Mouse (Mus musculus): ENCODE data around the gene Cenpj.
A peak's percentile ranks its signal among the peaks of the same experiment; 100 is the strongest.

DNA sequence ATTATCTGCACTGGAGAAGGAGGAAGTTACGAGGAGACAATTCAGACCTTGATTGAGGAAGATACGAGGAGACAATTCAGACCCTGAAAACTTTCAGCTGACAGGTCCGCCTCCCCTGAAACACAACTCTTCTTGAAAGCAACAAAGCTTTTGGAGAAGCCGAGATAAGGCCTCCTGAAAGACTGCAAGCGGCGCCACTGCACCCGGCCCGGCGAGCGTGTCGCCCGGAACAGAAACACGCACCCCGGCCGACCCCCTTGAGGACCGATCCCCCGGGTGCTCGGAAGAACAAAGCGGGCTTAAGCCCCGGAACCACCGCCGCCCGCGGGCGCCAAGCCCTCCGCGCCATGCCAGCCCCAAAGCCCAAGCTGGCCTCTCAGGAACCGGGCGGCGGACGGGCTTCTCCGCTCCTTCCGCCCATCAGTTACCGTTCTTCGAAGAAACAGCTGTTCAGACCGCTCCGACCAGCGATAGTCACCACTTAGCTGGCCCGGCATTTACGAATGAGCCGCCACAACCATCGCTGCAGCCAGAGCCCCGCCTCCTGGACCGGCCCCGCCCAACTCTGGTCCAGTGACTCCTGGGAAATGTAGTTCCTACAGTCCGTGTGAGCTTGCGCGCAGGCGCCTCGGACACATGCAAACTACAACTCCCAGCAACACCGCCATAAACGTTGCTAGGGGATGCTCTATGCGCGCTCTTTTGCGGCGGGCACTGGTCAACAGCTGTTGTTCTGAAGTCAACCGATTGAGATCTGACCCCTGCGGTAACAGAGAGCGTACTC is 3.7 kb downstream of the Cenpj start:
- TF ChIP-seq POLR2A (IDR thresholded peaks at IDR 0.05; ENCODE audit: low read depth, low read length) (peak; percentile 34), CTCF (IDR thresholded peaks at IDR 0.05; ENCODE audit: extremely low read depth, insufficient read length, insufficient replicate concordance, low read depth, low read length) (no peak)

Data from small intestine, adult 2 months (tissue).